Mouse (Mus musculus) G1E (cell line): ENCODE results near the gene Prdm16. TPM values are rescaled to one million over a fixed set of nuclear protein-coding genes. Genes with fewer than 3 reads are reported as not detected.

ENCODE experiments used
- ATAC-seq: 2 replicates; pipeline ENCODE4 v1.8.0; 2016; ENCODE audit warnings: mild to moderate bottlenecking; ENCODE audit not compliant: insufficient number of reproducible peaks, poor library complexity, low FRiP score, severe bottlenecking; ENCODE audit errors: extremely low read depth
- DNase-seq: peaks from one replicate; pipeline ENCODE4 v3.0.0; 2012; ENCODE audit warnings: low spot score
- H3K27me3 ChIP-seq: 2 replicates; pipeline ENCODE4 v1.6.1; 2012; ENCODE audit warnings: mild to moderate bottlenecking, low read length, inconsistent platforms; ENCODE audit not compliant: insufficient read depth
- H3K36me3 ChIP-seq: replicated peaks from 2 replicates; pipeline ENCODE3; 2012; ENCODE audit warnings: mild to moderate bottlenecking, inconsistent platforms
- H3K4me1 ChIP-seq: 2 replicates; pipeline ENCODE4 v1.6.1; 2012; ENCODE audit warnings: low read depth, low read length, inconsistent platforms, mixed read lengths; ENCODE audit not compliant: insufficient read depth
- H3K4me3 ChIP-seq: 2 replicates; pipeline ENCODE4 v1.5.1; 2012; ENCODE audit warnings: low read depth, mild to moderate bottlenecking, inconsistent platforms, low read length, moderate library complexity, mixed read lengths
- H3K9me3 ChIP-seq: replicated peaks from 2 replicates; pipeline ENCODE4 v1.6.1; 2012; ENCODE audit warnings: inconsistent platforms
- CTCF ChIP-seq: IDR thresholded peaks from 2 replicates; pipeline ENCODE4 v1.5.1; 2012; ENCODE audit warnings: low read depth, low read length, inconsistent platforms, mixed read lengths
- GATA1 ChIP-seq: IDR thresholded peaks from 2 replicates; pipeline ENCODE4 v1.6.1; 2012; ENCODE audit warnings: borderline replicate concordance, low read length, inconsistent platforms, mixed read lengths
- GATA2 ChIP-seq: IDR thresholded peaks from 2 replicates; pipeline ENCODE4 v1.6.1; 2012; ENCODE audit warnings: low read depth, low read length, inconsistent platforms, borderline replicate concordance
- POLR2AphosphoS5 ChIP-seq: IDR thresholded peaks from 2 replicates; pipeline ENCODE4 v1.6.1; 2012; ENCODE audit warnings: low read depth, low read length, inconsistent platforms; ENCODE audit not compliant: insufficient replicate concordance
- TAL1 ChIP-seq: conservative IDR thresholded peaks from 2 replicates; pipeline ENCODE4 v1.6.1; 2012; ENCODE audit warnings: low read depth, low read length, inconsistent platforms, mixed read lengths
- polyA plus RNA-seq: library from polyadenylated mRNA; stranded (reverse); fragments of >175 nt; gene quantifications from 2 replicates; pipeline ENCODE4 v1.2.3, GENCODE M21; 2012
- total RNA-seq, 2 experiments: library from RNA; stranded (forward) in 1 of 2; stranded (reverse) in 1 of 2; fragments of 200-1000 nt in 1 of 2; fragments of >200 nt in 1 of 2; fragmentation: Nextera tagmentation in 1 of 2; gene quantifications; 2 replicates each; pipeline ENCODE4 v1.2.3; 2014 to 2017

Prdm16 gene
- total and polyA plus RNA-seq, 3 experiments: under 0.01 TPM; not detected in 2

GRCm38 (mm10) chr4:154334699-154335402 lies 301.8 kb downstream of the Prdm16 start:
- DNase-seq (no peak), ATAC-seq (no peak)
- no peak for TF ChIP-seq GATA1
- TF ChIP-seq CTCF: no peak
- TF ChIP-seq GATA2: no peak
- TF ChIP-seq TAL1: no peak
- no peak for TF ChIP-seq POLR2AphosphoS5
- Histone ChIP-seq H3K36me3 (no peaks in the 10 kb centered on the region), H3K4me3 (no peak overlapping the region), H3K27me3 (no peaks in the 10 kb centered on the region), H3K9me3 (peaks cover 98% of the 10 kb centered on the region), H3K4me1 (no peaks in the 10 kb centered on the region)

- peaks cover 99% of the 10 kb centered on the region for H3K9me3 ChIP-seq
- H3K4me1 ChIP-seq: no peaks in the 10 kb centered on the region
- H3K27me3 ChIP-seq: no peaks in the 10 kb centered on the region
- no peak for TF ChIP-seq CTCF
- TF ChIP-seq TAL1: no peak
- TF ChIP-seq POLR2AphosphoS5: no peak
- no peak for TF ChIP-seq GATA1
- TF ChIP-seq GATA2: no peak
- no peaks in the 10 kb centered on the region for H3K36me3 ChIP-seq
- no peak overlapping the region for H3K4me3 ChIP-seq
- ATAC-seq (no peak), DNase-seq (no peak)
Observed at GRCm38 (mm10) chr4:154333300-154333699, 303.4 kb downstream of the Prdm16 start.

- TF ChIP-seq GATA2 (no peak), CTCF (no peak), GATA1 (no peak), TAL1 (no peak), POLR2AphosphoS5 (no peak)
- Histone ChIP-seq H3K4me1 (no peaks in the 10 kb centered on the region), H3K9me3 (peaks cover 94% of the 10 kb centered on the region), H3K4me3 (no peak overlapping the region; the same call in 1 of the 2 replicates), H3K27me3 (no peaks in the 10 kb centered on the region), H3K36me3 (no peaks in the 10 kb centered on the region)
- ATAC-seq: no peak
- no peak for DNase-seq
Observed at GRCm38 (mm10) chr4:154331271-154331670, 305.4 kb downstream of the Prdm16 start.

- Histone ChIP-seq H3K4me1 (no peaks in the 10 kb centered on the region), H3K27me3 (no peaks in the 10 kb centered on the region), H3K36me3 (no peaks in the 10 kb centered on the region), H3K9me3 (peaks cover 94% of the 10 kb centered on the region), H3K4me3 (no peak overlapping the region)
- DNase-seq (no peak), ATAC-seq (no peak)
- TF ChIP-seq GATA2 (no peak), TAL1 (no peak), CTCF (no peak)
Observed at GRCm38 (mm10) chr4:154330001-154330400, 306.7 kb downstream of the Prdm16 start.

- ATAC-seq: no peak
- Histone ChIP-seq H3K9me3 (peaks cover 87% of the 10 kb centered on the region), H3K4me3 (no peak overlapping the region; the same call in 1 of the 2 replicates), H3K27me3 (no peaks in the 10 kb centered on the region), H3K36me3 (no peaks in the 10 kb centered on the region), H3K4me1 (no peaks in the 10 kb centered on the region)
- DNase-seq: no peak
- TF ChIP-seq CTCF: no peak
Observed at GRCm38 (mm10) chr4:154328836-154329235, 307.8 kb downstream of the Prdm16 start.

- Histone ChIP-seq H3K4me1 (no peaks in the 10 kb centered on the region), H3K4me3 (no peak overlapping the region; the same call in 1 of the 2 replicates), H3K36me3 (no peaks in the 10 kb centered on the region), H3K27me3 (no peaks in the 10 kb centered on the region), H3K9me3 (peaks cover 87% of the 10 kb centered on the region)
- TF ChIP-seq TAL1 (no peak), CTCF (no peak), GATA1 (no peak), GATA2 (no peak), POLR2AphosphoS5 (no peak)
- DNase-seq (no peak), ATAC-seq (no peak)
Observed at GRCm38 (mm10) chr4:154328431-154328830, 308.2 kb downstream of the Prdm16 start.
